Mouse (Mus musculus) megakaryocyte, embryonic 14.5 days (primary cell): ENCODE data around the gene Map3k12.

Experiments
- FLI1 ChIP-seq: IDR thresholded peaks from 2 replicates; pipeline ENCODE4 v1.6.1; 2012; ENCODE audit warnings: low read length, inconsistent platforms, mixed read lengths
- GATA1 ChIP-seq: IDR thresholded peaks from 3 replicates; pipeline ENCODE4 v1.6.1; 2012; ENCODE audit warnings: mixed read lengths, low read length, inconsistent platforms, borderline replicate concordance

DNA sequence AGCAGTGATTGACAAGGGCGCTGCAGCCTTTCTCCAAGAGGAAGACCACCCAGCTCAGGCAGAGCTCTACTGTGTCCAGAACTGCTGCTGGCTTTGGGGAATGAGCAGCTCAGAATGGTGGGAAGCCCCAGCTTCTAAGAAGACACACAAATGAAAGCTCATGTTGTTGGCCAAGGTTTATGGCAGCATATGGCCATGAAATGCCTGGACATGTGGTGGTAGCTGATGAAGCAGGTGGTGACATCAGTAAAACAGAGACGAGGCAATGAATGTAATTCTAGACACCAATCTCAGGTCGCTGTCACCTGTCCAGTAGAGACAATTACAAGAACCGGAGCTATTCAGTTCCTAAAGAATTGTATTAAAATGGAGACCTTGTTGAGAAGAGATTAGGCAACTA lies 27.9 kb upstream of the Map3k12 start:
- no peak for TF ChIP-seq GATA1
- TF ChIP-seq FLI1: no peak
